Mouse (Mus musculus) CH12.LX (cell line): Measurements from ENCODE around the gene Myh6.

Source experiments
- ELF1 ChIP-seq: IDR thresholded peaks from 2 replicates; pipeline ENCODE4 v1.6.1; 2014; ENCODE audit warnings: low read depth, mild to moderate bottlenecking, inconsistent platforms, low read length, improper control_type of control experiment
- HCFC1 ChIP-seq: IDR thresholded peaks from 2 replicates; pipeline ENCODE4 v1.6.1; 2012; ENCODE audit warnings: low read depth, mild to moderate bottlenecking, inconsistent platforms, low read length, improper control_type of control experiment
- MAX ChIP-seq: IDR thresholded peaks from 2 replicates; pipeline ENCODE4 v1.6.1; 2011; ENCODE audit warnings: low read length, improper control_type of control experiment
- MXI1 ChIP-seq: IDR thresholded peaks from 2 replicates; pipeline ENCODE4 v1.6.1; 2011; ENCODE audit warnings: mild to moderate bottlenecking, low read depth, low read length, improper control_type of control experiment
- TCF12 ChIP-seq: IDR thresholded peaks from 2 replicates; pipeline ENCODE4 v1.6.1; 2014; ENCODE audit warnings: low read depth, mild to moderate bottlenecking, inconsistent platforms, low read length, improper control_type of control experiment
- ZC3H11A ChIP-seq: IDR thresholded peaks from 2 replicates; pipeline ENCODE4 v1.6.1; 2012; ENCODE audit warnings: low read depth, mild to moderate bottlenecking, inconsistent platforms, low read length, improper control_type of control experiment

DNA sequence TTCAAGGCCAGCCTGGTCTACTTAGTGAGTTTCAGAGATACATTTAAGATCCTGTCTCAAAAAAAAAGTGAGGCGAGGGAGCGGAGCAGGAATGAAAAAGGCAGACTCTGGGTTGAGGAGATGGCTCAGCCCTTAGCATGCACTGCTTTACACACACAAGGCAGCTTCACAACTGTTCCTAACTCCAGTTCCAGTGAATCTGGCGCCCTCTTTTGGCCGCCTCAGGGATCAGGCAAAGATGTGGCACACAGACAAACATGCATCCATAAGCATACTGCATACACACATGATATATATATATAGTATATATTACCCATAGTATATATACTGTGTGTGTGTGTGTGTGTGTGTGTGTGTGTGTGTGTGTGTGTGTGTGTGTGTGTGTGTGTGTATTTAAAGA is 44.4 kb upstream of the Myh6 start:
- TF ChIP-seq TCF12 (no peak), MXI1 (no peak), ELF1 (no peak), MAX (no peak), ZC3H11A (no peak), HCFC1 (no peak)
